Mouse (Mus musculus) kidney, adult 2 months (tissue): ENCODE data around the gene Lmo7. TPM values are rescaled to one million over a fixed set of nuclear protein-coding genes. Genes with fewer than 3 reads are reported as not detected.

Experiments used
- DNase-seq: peaks from one replicate; pipeline ENCODE4 v3.0.0; 2021
- H3K27ac ChIP-seq: fragments of 200-500 bp; 2 replicates; pipeline ENCODE4 v1.5.1; 2012; ENCODE audit warnings: low read depth, low read length, control low read depth, inconsistent platforms; ENCODE audit not compliant: insufficient read depth
- H3K27me3 ChIP-seq: fragments of 200-500 bp; replicated peaks from 2 replicates; pipeline ENCODE4 v1.6.1; 2012; ENCODE audit warnings: mild to moderate bottlenecking, moderate library complexity, low read length, inconsistent platforms; ENCODE audit not compliant: control insufficient read depth, insufficient read depth
- H3K36me3 ChIP-seq: fragments of 200-500 bp; 2 replicates; pipeline ENCODE4 v1.6.1; 2012; ENCODE audit warnings: mild to moderate bottlenecking, moderate library complexity, low read length, inconsistent platforms; ENCODE audit not compliant: control insufficient read depth, insufficient read depth
- H3K4me1 ChIP-seq: fragments of 200-500 bp; 2 replicates; pipeline ENCODE4 v1.6.1; 2011; ENCODE audit warnings: low read length; ENCODE audit not compliant: control insufficient read depth, insufficient read depth
- H3K4me3 ChIP-seq: fragments of 200-500 bp; 2 replicates; pipeline ENCODE4 v1.5.1; 2011; ENCODE audit warnings: mild to moderate bottlenecking, low read depth, low read length, control low read depth; ENCODE audit not compliant: insufficient read depth
- CTCF ChIP-seq: fragments of 200-500 bp; conservative IDR thresholded peaks from 2 replicates; pipeline ENCODE4 v1.5.1; 2011; ENCODE audit warnings: low read depth, mild to moderate bottlenecking, control low read depth, low read length, moderate library complexity, mixed read lengths; ENCODE audit not compliant: insufficient read depth, insufficient read length
- POLR2A ChIP-seq: fragments of 200-500 bp; IDR thresholded peaks from one replicate; pipeline ENCODE4 v1.6.1; 2011; ENCODE audit warnings: low read depth, low read length, control low read depth
- WGBS: fragments of 180-500 bp; shearing (Covaris S2); methylation state at CpG from one replicate; pipeline ENCODE4 v1.1.7; 2018; 5-methylcytosine and 5-hydroxymethylcytosine counted together
- polyA plus RNA-seq: library from polyadenylated mRNA; depleted of rRNA; stranded (reverse); fragments of >200 nt; gene quantifications from 2 replicates; pipeline ENCODE4 v1.2.3, GENCODE M21; 2012

Gene Lmo7
- polyA plus RNA-seq, 1 experiment: 40.0 TPM

DNA sequence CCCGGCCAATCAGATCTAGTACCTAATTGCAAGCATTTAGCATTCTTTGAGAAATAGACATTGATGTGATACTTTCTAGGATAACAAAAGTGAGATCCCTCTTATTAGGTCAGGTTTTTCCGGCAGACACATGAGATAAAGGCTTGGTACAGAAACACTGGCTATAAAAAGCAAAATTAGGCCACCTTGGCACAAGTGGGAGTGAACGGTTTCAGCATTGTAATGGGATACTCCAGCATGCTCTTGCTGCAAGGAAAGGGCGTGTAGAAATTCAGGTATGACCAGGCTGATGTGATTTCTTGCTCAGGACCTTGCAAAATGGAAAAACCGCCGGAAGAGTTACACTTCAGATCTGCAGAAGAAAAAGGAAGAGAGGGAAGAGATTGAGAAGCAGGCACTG, 168.5 kb downstream of the Lmo7 start:
- Histone ChIP-seq H3K36me3 (peaks cover 13% of the 10 kb centered on the region), H3K4me1 (no peaks in the 10 kb centered on the region), H3K27me3 (no peaks in the 10 kb centered on the region), H3K27ac (no peak overlapping the region), H3K4me3 (no peak overlapping the region)
- no peak for DNase-seq
- WGBS: 77% methylated on average over 6 of the region's 6 CpGs
- TF ChIP-seq POLR2A (no peak), CTCF (no peak)

DNA sequence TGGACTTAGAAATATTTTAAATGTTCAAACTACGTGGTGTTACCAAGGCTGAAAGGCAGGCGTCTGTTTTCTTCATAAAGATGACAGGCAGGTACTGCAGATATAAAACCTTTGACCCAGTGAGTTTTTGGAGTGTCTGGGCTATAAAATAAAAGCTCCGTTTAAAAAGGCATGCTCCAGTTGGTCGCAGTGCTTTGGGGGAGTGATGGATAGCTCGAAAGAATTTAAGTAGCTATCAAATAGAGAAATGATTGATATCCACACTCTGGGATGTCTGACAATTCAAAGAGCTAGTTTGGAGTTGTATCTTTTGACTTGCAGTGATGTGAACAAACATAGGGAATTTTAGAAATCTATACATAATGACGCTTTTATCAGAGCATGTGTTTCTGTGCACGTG, 171.7 kb downstream of the Lmo7 start:
- no peak overlapping the region for H3K27ac ChIP-seq
- TF ChIP-seq POLR2A (no peak), CTCF (no peak)
- WGBS: 49% methylated on average over 7 of the region's 7 CpGs
- no peak overlapping the region for H3K4me3 ChIP-seq
- no peaks in the 10 kb centered on the region for H3K27me3 ChIP-seq
- H3K4me1 ChIP-seq: no peaks in the 10 kb centered on the region
- no peak for DNase-seq
- peaks cover 14% of the 10 kb centered on the region for H3K36me3 ChIP-seq

DNA sequence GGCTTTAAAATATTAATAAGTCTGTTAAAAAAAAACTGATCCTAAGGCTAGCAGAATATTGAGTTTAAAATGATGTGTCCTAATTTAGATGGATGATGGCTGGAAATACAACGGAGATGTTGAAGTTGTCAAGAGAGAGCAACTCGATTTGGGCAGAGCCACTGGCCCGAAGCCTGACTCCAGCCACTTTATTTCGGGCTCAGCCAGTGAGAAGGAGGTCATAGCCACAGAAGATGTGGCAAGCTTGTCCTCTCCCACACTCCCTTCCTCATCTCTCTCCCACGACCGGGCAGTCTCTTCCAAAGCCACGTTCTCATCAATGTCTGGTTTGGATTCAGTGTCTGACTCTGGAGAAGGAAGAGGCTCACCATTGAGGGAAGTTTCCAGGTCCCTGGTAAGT, 172.2 kb downstream of the Lmo7 start:
- Histone ChIP-seq H3K36me3 (peaks cover 14% of the 10 kb centered on the region), H3K4me1 (no peaks in the 10 kb centered on the region), H3K4me3 (no peak overlapping the region), H3K27ac (no peak overlapping the region), H3K27me3 (no peaks in the 10 kb centered on the region)
- no peak for DNase-seq
- WGBS: 53% methylated on average over 7 of the region's 7 CpGs
- TF ChIP-seq CTCF (no peak), POLR2A (no peak)

DNA sequence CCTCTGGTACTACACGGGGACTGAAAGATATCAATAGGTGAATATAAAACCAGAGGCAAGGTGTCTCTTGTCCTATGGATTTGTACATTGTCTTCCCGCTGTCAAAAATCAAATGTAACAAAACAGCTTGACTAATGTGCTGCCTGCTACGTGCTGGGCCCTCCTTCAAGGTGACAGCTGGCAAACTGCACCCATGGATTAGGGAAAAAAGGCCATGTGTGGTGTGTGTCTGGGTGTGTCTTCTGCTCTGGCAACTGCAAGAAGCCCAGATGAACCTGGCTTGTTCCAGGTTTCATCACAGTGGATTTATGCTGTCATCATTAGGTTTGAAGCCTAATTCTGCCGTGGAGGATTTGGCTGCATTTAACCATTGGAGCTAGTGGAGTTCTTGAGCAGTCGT, 174.0 kb downstream of the Lmo7 start:
- peaks cover 10% of the 10 kb centered on the region for H3K36me3 ChIP-seq
- WGBS: 84% methylated on average over 5 of the region's 5 CpGs
- H3K27me3 ChIP-seq: no peaks in the 10 kb centered on the region
- no peaks in the 10 kb centered on the region for H3K4me1 ChIP-seq
- no peak for TF ChIP-seq POLR2A
- TF ChIP-seq CTCF: no peak
- no peak overlapping the region for H3K4me3 ChIP-seq
- no peak overlapping the region for H3K27ac ChIP-seq
- DNase-seq: no peak

DNA sequence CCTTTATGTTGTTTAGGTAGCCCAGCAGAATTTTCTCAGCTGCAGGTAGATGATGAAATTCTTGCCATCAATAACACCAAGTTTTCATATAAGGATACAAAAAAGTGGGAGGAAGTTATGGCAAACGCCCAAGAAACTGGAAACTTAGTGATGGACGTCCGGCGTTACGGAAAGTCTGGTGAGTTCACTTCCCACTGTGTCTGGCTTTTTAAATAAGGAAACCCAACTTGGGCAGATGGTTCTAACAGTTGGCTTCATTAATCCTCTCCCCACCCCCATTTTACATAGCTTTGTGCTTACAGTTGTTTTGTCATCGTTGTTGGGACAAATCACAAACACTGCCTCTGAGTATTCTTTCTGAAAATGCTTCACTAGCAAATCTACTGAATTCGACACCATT, 182.2 kb downstream of the Lmo7 start:
- TF ChIP-seq CTCF (no peak), POLR2A (no peak)
- H3K27ac ChIP-seq: no peak overlapping the region
- H3K4me3 ChIP-seq: no peak overlapping the region
- peaks cover 3% of the 10 kb centered on the region; the same call in 1 of the 2 replicates for H3K36me3 ChIP-seq
- H3K27me3 ChIP-seq: no peaks in the 10 kb centered on the region
- 73% methylated on average over 7 of the region's 7 CpGs for WGBS
- peaks cover 5% of the 10 kb centered on the region for H3K4me1 ChIP-seq
- no peak for DNase-seq

DNA sequence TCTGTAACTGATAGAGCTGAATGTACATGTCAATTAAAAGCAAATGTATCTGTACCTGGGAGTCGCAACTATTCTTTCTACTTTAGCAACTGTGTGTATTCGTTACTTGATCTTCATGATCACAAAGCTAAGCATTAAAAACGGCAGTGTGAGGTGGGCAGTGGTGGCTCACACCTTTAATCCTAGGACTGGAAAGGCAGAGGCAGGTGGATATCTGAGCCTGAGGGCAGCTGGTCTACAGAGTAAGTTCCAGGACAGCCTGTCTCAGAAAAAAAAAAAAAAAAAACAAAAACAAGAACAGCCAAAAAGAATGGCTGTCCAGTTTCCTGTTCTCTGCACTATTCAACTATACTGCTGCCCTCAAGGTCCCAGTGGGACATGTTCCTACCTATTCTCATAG, 182.6 kb downstream of the Lmo7 start:
- WGBS: 78% methylated on average over 3 of the region's 3 CpGs
- no peak for TF ChIP-seq POLR2A
- no peak for TF ChIP-seq CTCF
- Histone ChIP-seq H3K4me1 (peaks cover 8% of the 10 kb centered on the region), H3K27me3 (no peaks in the 10 kb centered on the region), H3K27ac (no peak overlapping the region), H3K4me3 (no peak overlapping the region), H3K36me3 (peaks cover 3% of the 10 kb centered on the region; the same call in 1 of the 2 replicates)
- no peak for DNase-seq

DNA sequence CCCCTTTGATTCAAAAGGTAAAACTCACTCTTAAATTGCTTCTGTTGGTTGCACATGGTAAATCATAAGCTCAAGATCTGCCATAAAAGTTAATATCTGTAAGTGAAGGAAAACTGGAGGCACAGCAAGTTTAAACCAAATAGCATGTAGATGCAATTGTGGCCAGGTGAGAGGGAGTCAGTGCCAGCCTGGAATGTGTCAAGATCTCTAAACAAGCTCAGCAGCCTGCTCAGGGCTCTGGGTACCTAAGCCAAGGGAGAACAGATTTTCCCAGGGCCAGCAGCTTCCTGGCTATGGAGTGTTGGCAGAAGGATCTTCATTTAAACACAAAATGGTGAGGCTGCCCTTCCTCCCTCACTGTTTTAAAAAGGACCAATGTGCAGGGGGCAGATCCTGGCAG, 184.6 kb downstream of the Lmo7 start:
- Histone ChIP-seq H3K4me1 (peaks cover 17% of the 10 kb centered on the region), H3K27ac (peak overlapping the region; percentile 1; the same call in 1 of the 2 replicates), H3K4me3 (no peak overlapping the region), H3K27me3 (no peaks in the 10 kb centered on the region), H3K36me3 (peaks cover 3% of the 10 kb centered on the region; the same call in 1 of the 2 replicates)
- peak; percentile 64 for DNase-seq
- no peak for TF ChIP-seq POLR2A
- no peak for TF ChIP-seq CTCF

DNA sequence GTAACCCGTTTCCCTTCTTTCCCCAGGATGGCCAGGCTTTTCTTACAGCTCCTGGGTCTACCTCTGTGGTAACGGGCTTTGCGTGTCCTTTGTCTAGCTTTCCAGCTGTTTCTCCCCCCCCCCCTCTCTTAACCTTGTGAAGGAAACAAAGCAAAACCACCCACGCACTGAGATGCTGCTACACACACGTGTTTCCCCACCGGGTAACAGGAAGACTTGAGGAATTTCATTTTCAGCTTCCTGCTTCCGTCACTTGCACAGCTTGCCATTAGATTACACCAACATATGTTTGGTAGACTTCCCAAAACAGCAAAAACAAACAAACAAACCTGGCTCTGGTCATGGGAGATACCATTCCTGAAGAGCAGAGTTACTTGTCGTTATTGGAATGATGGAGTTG, 186.1 kb downstream of the Lmo7 start:
- Histone ChIP-seq H3K36me3 (peaks cover 3% of the 10 kb centered on the region), H3K27ac (no peak overlapping the region), H3K27me3 (no peaks in the 10 kb centered on the region), H3K4me1 (peaks cover 19% of the 10 kb centered on the region), H3K4me3 (no peak overlapping the region)
- WGBS: 51% methylated on average over 8 of the region's 8 CpGs
- TF ChIP-seq POLR2A: no peak
- TF ChIP-seq CTCF: no peak
- DNase-seq: no peak
